Mouse (Mus musculus) ES-Bruce4 (cell line): ENCODE data around the gene Ube2u. TPM values are rescaled to one million over a fixed set of nuclear protein-coding genes. Genes with fewer than 3 reads are reported as not detected.

ENCODE experiments used
- H3K27ac ChIP-seq: 2 replicates; pipeline ENCODE4 v1.5.1; 2012; ENCODE audit warnings: low read length, inconsistent platforms; ENCODE audit not compliant: insufficient read depth
- H3K27me3 ChIP-seq: 2 replicates; pipeline ENCODE4 v1.6.1; 2012; ENCODE audit warnings: mild to moderate bottlenecking, low read length, inconsistent platforms; ENCODE audit not compliant: control insufficient read depth, poor library complexity, insufficient read depth, severe bottlenecking
- H3K36me3 ChIP-seq: 2 replicates; pipeline ENCODE4 v1.6.1; 2012; ENCODE audit warnings: inconsistent platforms, mild to moderate bottlenecking, low read length, moderate library complexity; ENCODE audit not compliant: control insufficient read depth, poor library complexity, insufficient read depth, severe bottlenecking
- H3K4me1 ChIP-seq: one replicate; pipeline ENCODE4 v1.8.1; 2011; ENCODE audit warnings: low read length; ENCODE audit not compliant: control insufficient read depth, insufficient read depth
- H3K4me3 ChIP-seq: 2 replicates; pipeline ENCODE4 v1.5.1; 2011; ENCODE audit warnings: low read depth, mild to moderate bottlenecking, low read length
- H3K9ac ChIP-seq: 2 replicates; pipeline ENCODE4 v1.6.1; 2012; ENCODE audit warnings: low read depth, mild to moderate bottlenecking, inconsistent platforms; ENCODE audit not compliant: poor library complexity, severe bottlenecking
- H3K9me3 ChIP-seq: replicated peaks from 2 replicates; pipeline ENCODE4 v1.6.1; 2012; ENCODE audit warnings: mild to moderate bottlenecking, low read length, inconsistent platforms; ENCODE audit not compliant: control insufficient read depth, poor library complexity, insufficient read depth, severe bottlenecking
- CTCF ChIP-seq: IDR thresholded peaks from one replicate; pipeline ENCODE4 v1.8.1; 2011; ENCODE audit warnings: low read depth, low read length
- EP300 ChIP-seq: IDR thresholded peaks from 2 replicates; pipeline ENCODE4 v1.6.1; 2011; ENCODE audit warnings: low read depth, low read length; ENCODE audit not compliant: insufficient read depth
- POLR2A ChIP-seq: IDR thresholded peaks from one replicate; pipeline ENCODE4 v1.8.1; 2011; ENCODE audit warnings: low read length; ENCODE audit not compliant: insufficient read depth
- polyA plus RNA-seq: library from polyadenylated mRNA; stranded (reverse); fragments of >200 nt; gene quantifications from 2 replicates; pipeline ENCODE4 v1.2.4, GENCODE M21; 2011; ENCODE audit warnings: low read depth; ENCODE audit not compliant: missing spikeins, insufficient read depth, insufficient read length

Ube2u gene
- not detected in 2 replicates for polyA plus RNA-seq

DNA sequence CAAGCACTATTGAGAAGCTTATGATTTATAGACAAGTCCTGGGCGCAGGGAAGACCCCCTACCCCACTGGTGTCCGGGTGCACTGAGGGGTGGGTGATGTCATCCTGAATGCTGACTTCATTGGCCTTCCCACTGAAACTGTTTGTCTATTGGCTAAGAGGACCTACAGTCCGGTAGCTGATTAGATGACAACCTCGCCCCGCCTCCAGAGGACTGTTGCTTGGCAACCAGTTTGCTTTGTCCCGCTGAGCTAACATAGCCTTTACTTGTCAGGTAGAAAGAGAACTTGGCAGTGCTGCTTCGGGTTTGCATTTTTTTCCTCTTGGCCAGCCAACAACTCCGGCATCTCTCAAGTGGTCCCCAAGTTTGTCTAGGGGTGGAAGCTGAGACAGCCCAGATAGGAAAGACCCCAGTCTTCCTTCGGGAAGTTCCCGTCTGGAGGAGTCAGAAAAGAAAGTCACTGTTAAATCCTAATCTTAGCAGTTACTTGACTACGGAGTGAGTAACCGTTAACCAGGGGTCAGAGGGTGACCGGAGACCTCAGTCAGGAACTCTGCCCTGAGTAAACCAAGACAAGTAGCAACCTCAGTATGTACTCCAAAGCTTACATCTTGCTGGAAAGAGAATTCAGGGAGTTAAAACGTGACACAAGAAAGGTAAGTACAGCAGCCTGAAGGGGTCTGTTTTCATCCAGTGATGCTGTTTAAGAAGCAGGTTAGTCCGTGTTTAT lies at the start of gene Ube2u:
TSS of gene Ube2u (plus strand) at position 258 of the 730 bp plus-strand sequence.
- Histone ChIP-seq H3K4me1 (no peaks in the 10 kb centered on the region), H3K9me3 (no peaks in the 10 kb centered on the region), H3K4me3 (no peak within 1 kb of the TSS), H3K36me3 (no peaks in the 10 kb centered on the region), H3K27ac (no peak within 1 kb of the TSS), H3K27me3 (no peaks in the 10 kb centered on the region), H3K9ac (no peak within 1 kb of the TSS)
- TF ChIP-seq CTCF (no peak), POLR2A (no peak), EP300 (no peak)

DNA sequence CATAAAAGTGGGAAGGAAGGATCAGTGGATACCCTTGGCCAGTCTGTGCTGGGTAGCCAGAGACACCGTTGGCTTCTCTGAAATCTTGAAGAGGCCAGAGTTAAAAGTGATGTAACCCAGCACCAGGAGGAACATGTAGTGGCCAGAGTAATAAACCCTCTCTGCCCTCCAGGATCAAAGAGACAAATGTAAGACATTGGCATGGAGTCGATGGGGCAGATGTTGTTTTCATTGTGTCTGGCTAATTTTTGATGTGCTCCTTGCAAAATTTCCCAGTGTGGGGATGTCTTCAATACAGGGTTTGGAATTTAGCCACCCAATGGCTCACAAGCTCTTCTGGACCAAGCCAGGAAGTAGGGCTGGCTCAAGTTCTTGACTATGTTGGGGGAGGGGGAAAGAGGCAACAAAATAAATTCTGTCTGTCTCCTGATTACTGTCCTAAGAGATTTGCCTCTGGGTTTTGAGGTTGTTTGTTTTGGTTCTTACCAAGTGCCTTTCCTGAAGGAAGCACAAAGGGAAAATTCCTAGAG lies 49.2 kb upstream of the Ube2u start:
- TF ChIP-seq POLR2A: no peak
- no peak for TF ChIP-seq EP300
- no peak for TF ChIP-seq CTCF
- H3K27ac ChIP-seq: no peak overlapping the region

DNA sequence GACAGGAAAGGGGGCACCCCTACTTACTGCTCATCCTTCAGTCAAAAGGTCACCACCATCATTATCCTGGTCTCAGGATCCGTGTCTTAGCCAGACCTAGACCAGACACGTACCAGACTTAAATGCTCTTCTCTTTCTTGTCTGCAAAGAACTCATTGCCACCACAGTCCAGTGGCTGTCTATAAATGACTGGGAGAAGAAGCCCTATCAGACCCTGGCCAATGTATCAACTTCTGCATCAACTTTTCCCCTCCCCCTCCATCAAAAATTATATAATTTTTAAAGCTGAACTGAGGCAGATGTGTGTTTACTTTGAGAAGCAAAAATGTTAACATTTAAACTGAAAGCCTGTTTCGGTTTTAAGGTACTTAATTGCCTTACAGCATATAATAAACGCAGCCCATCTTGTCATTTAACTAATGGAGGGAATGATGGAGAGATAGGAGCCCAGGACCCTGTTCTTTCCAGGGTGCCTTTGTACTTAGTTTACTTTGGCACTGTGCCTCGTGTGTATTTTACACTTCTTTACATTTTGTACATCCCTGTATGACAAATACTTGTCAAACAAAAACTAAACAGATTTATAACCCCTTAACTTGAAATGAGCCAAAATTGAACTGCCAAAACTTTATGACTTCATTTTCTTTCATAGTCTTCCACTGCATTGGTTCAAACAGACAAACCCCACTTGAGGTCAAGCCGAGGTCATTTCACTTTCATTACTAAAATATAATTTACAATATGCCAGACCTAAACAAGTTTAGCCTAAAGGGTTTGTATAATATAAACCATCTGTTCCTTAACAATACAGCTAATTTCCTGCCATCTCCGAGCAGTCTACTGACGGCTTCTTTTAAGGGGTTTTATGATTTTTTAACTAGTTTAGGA lies 43.1 kb upstream of the Ube2u start:
- no peak for TF ChIP-seq CTCF
- Histone ChIP-seq H3K9me3 (no peaks in the 10 kb centered on the region), H3K27me3 (no peaks in the 10 kb centered on the region), H3K4me3 (no peak overlapping the region), H3K4me1 (no peaks in the 10 kb centered on the region), H3K27ac (no peak overlapping the region), H3K36me3 (no peaks in the 10 kb centered on the region), H3K9ac (no peak overlapping the region)

More for the DNA sequence above, 49.2 kb upstream of the Ube2u start:
- Histone ChIP-seq H3K27me3 (no peaks in the 10 kb centered on the region), H3K9me3 (no peaks in the 10 kb centered on the region), H3K9ac (no peak overlapping the region), H3K36me3 (no peaks in the 10 kb centered on the region), H3K4me3 (no peak overlapping the region), H3K4me1 (no peaks in the 10 kb centered on the region)

DNA sequence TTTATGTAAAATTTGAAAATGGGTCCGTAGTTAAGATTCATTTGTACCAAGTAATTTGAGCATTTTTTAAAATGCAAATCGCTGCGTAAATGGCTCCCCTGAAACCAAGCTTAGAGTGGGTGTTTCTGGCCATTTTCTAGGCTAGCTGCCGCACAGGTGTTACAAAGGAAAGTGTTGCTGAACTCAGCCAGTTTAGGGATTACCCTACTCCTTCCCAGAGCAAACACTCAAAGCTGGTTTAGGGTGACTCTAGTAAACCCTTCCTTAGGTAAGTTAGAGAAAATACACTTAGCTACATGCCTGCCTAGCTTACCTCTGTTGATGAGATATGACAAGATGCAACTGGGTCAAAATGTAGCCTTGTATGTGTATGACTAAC lies 42.5 kb upstream of the Ube2u start:
- no peak overlapping the region for H3K27ac ChIP-seq

DNA sequence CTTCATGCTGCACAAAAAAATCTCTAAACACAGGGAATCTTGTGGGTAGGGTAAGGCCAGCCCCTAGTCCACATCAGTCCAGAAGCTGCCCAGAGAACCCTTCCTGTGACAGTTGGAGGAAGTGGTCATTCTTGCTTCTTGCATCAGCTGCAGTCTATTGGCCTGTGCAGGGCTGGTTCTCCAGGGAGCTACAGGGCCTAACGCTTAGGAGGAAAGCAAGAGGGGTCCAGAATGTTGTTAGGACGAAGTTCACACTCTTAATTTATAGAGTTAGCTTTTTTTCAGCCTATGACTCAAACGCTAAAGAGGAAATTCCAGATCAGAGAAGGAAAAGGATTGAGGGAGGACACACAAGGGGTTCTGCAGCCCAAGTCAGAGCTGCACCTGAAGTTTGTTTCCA lies 31.8 kb upstream of the Ube2u start:
- Histone ChIP-seq H3K36me3 (no peaks in the 10 kb centered on the region), H3K27me3 (no peaks in the 10 kb centered on the region), H3K4me3 (no peak overlapping the region), H3K9me3 (no peaks in the 10 kb centered on the region), H3K27ac (no peak overlapping the region), H3K4me1 (no peaks in the 10 kb centered on the region), H3K9ac (no peak overlapping the region)
- TF ChIP-seq POLR2A (no peak), EP300 (no peak), CTCF (no peak)

More for the DNA sequence above, 42.5 kb upstream of the Ube2u start:
- Histone ChIP-seq H3K27me3 (no peaks in the 10 kb centered on the region), H3K36me3 (no peaks in the 10 kb centered on the region), H3K4me1 (no peaks in the 10 kb centered on the region), H3K9ac (no peak overlapping the region), H3K9me3 (no peaks in the 10 kb centered on the region), H3K4me3 (no peak overlapping the region)
- TF ChIP-seq CTCF (no peak), EP300 (no peak), POLR2A (no peak)
